26 mouse cellular contexts compared by ENCODE assay signal in the genomic region with DNA sequence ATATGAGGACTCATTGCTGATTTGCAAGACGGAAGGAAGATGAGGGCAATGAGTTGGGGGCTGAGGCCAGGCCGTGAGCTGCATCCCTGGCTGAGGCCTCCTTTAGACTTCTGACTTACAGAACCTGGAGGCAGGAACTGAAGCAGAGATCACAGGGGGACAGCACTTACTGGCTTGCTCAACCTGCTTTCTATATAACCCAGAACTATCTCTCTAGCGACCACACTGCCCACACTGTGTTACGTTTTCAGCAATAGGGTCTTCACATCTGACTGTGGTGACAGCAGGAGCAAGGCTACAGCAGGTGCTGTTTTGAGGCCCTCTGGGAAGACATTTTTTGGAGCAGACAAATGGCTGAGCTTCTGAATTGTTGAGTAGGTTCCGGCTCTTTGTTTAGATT. TPM values are rescaled to one million over a fixed set of nuclear protein-coding genes. Genes with fewer than 3 reads are reported as not detected.
"Had no signal": no experiment of that assay in that cellular context is flagged by ENCODE, and none has a peak within 500 bp of the region (broad histone marks: within the 10 kb centered on the region; RNA-seq: fewer than 3 reads in every experiment).

No protein-coding gene starts in this region.

- H3K36me3 ChIP-seq: heart, embryonic 13.5 days; heart, embryonic 15.5 days; hindbrain, embryonic 10.5 days; hindbrain, embryonic 12.5 days; intestine, embryonic 15.5 days; limb, embryonic 13.5 days; limb, embryonic 15.5 days had no signal

- ATAC-seq: hindbrain, embryonic 16.5 days; intestine, embryonic 15.5 days; intestine, postnatal 0 days had no signal

- DNase-seq: gastrocnemius, postnatal 14 days; gastrocnemius, postnatal 36 days; heart, adult 18-20 months; heart, postnatal 10 days; heart, postnatal 4 days; kidney, adult 18-20 months; kidney, adult 8-10 months; kidney, postnatal 10 days; kidney, postnatal 25 days; kidney, postnatal 4 days had no signal

- H3K4me3 ChIP-seq: heart, embryonic 13.5 days; heart, embryonic 15.5 days; hindbrain, embryonic 10.5 days; hindbrain, embryonic 12.5 days; intestine, embryonic 15.5 days; layer of hippocampus, adult 2 months; left cerebral cortex, adult 2 months; limb, embryonic 13.5 days; limb, embryonic 15.5 days had no signal

- H3K9ac ChIP-seq: heart, embryonic 13.5 days; heart, embryonic 15.5 days; hindbrain, embryonic 12.5 days; hindbrain, embryonic 14.5 days; intestine, embryonic 15.5 days; limb, embryonic 13.5 days; limb, embryonic 15.5 days had no signal

- H3K9me3 ChIP-seq: heart, embryonic 13.5 days; heart, embryonic 15.5 days; hindbrain, embryonic 10.5 days; hindbrain, embryonic 12.5 days; intestine, embryonic 15.5 days; limb, embryonic 13.5 days; limb, embryonic 15.5 days had no signal

- H3K4me1 ChIP-seq: heart, embryonic 13.5 days; heart, embryonic 15.5 days; hindbrain, embryonic 12.5 days; intestine, embryonic 15.5 days; limb, embryonic 13.5 days; limb, embryonic 15.5 days had no signal

- H3K4me2 ChIP-seq: heart, embryonic 11.5 days; heart, embryonic 13.5 days; heart, embryonic 15.5 days; hindbrain, embryonic 12.5 days; hindbrain, embryonic 14.5 days; intestine, embryonic 15.5 days; limb, embryonic 13.5 days; limb, embryonic 15.5 days had no signal

- H3K27me3 ChIP-seq: heart, embryonic 13.5 days; heart, embryonic 15.5 days; hindbrain, embryonic 12.5 days; intestine, embryonic 15.5 days; limb, embryonic 13.5 days; limb, embryonic 15.5 days had no signal

- H3K27ac ChIP-seq: heart, embryonic 13.5 days; heart, embryonic 15.5 days; hindbrain, embryonic 10.5 days; hindbrain, embryonic 12.5 days; hindbrain, embryonic 14.5 days; intestine, embryonic 15.5 days; layer of hippocampus, adult 2 months; left cerebral cortex, adult 2 months; limb, embryonic 13.5 days; limb, embryonic 15.5 days had no signal

RNA-seq across cellular contexts. Expression of gene Tuba3a, which starts 45.2 kb away (rescaled TPM):
- polyA plus RNA-seq: frontal cortex, adult 2 months; hindbrain, embryonic 10.5 days; hindbrain, embryonic 12.5 days; hindbrain, embryonic 14.5 days; intestine, embryonic 15.5 days; intestine, postnatal 0 days; kidney, embryonic 14.5 days; limb, embryonic 15.5 days; liver, adult 2 months had no signal
